Mouse (Mus musculus) cerebellum, adult 9-10 months (tissue): ENCODE data around the gene Slc30a5.

Experiments
- DNase-seq: peaks from one replicate; pipeline ENCODE4 v3.0.0; 2022

The Slc30a5 gene

DNA sequence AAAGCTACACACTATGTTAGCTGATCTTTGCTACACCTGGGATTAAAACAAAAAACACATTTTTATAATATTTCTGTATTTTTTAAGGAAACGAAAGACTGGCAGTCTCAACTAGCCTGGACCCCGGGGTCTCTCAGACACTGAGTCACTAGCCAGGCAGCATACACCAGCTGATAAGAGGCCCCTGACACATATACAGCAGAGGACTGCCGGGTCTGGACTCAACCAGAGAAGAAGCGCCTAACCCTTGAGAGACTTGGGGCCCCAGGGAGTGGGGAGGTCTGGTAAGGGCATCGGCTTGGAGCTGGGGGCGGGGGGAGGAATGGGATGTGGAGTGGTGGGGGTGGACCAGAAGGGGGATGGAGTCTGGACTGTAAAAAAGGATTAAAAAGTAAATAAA, 80.2 kb downstream of the Slc30a5 start:
- DNase-seq = no peak
